ENCODE assay signal across 29 mouse cellular contexts in the genomic region with DNA sequence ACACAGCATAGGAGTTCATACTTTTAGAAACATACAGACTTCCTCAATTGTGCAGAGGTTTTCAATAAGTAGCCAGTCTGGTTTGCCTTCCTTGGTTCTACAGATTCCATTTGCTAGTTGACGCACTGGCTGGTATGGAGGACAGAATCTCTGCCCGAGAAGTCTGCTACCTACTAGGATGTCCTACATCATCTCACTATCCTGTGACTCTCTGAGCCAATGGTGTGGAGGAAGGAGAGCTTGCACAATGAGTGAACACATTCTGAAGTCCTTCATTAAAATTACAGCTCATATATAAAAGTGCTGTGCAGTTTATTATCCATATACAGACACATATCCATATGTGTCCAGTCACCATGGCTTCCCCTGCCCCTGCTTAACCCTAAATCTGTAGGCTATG.
"Had no signal": no experiment of that assay in that cellular context is flagged by ENCODE, and none has a peak within 500 bp of the region (broad histone marks: within the 10 kb centered on the region; RNA-seq: fewer than 3 reads in every experiment).

No protein-coding gene starts in this region.

- H3K27me3 ChIP-seq: embryonic facial prominence, embryonic 12.5 days; embryonic facial prominence, embryonic 15.5 days; forebrain, embryonic 12.5 days; forebrain, embryonic 13.5 days; forebrain, embryonic 15.5 days had no signal

- DNase-seq: cerebellum, adult 2 months; cerebellum, adult 8-10 months; cerebellum, adult 9-10 months; cerebellum, adult 9-11 months; cerebellum, postnatal 10 days; cerebellum, postnatal 14 days; cerebellum, postnatal 25 days; cerebellum, postnatal 36 days; embryo, embryonic 11 days; forebrain, postnatal 0 days; gastrocnemius, adult 2 months; gastrocnemius, postnatal 10 days; gastrocnemius, postnatal 14 days; gastrocnemius, postnatal 25 days; gastrocnemius, postnatal 36 days; heart, adult 11 months; heart, adult 18-20 months; heart, adult 2 months had no signal

- H3K4me3 ChIP-seq: embryonic facial prominence, embryonic 12.5 days; embryonic facial prominence, embryonic 15.5 days; erythroblast, embryonic 14.5 days; forebrain, embryonic 10.5 days; forebrain, embryonic 12.5 days; forebrain, embryonic 13.5 days; forebrain, embryonic 15.5 days; gastrocnemius, adult 2 months; heart, adult 2 months; heart, embryonic 10.5 days had no signal

- H3K9ac ChIP-seq: embryonic facial prominence, embryonic 12.5 days; embryonic facial prominence, embryonic 15.5 days; forebrain, embryonic 12.5 days; forebrain, embryonic 13.5 days; forebrain, embryonic 15.5 days; forebrain, postnatal 0 days had no signal

- H3K27ac ChIP-seq: embryonic facial prominence, embryonic 12.5 days; embryonic facial prominence, embryonic 15.5 days; forebrain, embryonic 10.5 days; forebrain, embryonic 12.5 days; forebrain, embryonic 13.5 days; forebrain, embryonic 15.5 days; gastrocnemius, adult 2 months; heart, adult 2 months; heart, embryonic 10.5 days had no signal

- ATAC-seq: forebrain, embryonic 13.5 days; forebrain, embryonic 14.5 days; forebrain, embryonic 15.5 days; forebrain, embryonic 16.5 days; forebrain, postnatal 0 days had no signal

- H3K9me3 ChIP-seq: embryonic facial prominence, embryonic 12.5 days; embryonic facial prominence, embryonic 15.5 days; forebrain, embryonic 10.5 days; forebrain, embryonic 12.5 days; forebrain, embryonic 13.5 days; forebrain, embryonic 15.5 days; heart, embryonic 10.5 days had no signal

- H3K36me3 ChIP-seq: embryonic facial prominence, embryonic 12.5 days; embryonic facial prominence, embryonic 15.5 days; forebrain, embryonic 15.5 days had no signal

- H3K4me2 ChIP-seq: embryonic facial prominence, embryonic 12.5 days; embryonic facial prominence, embryonic 15.5 days; forebrain, embryonic 12.5 days; forebrain, embryonic 13.5 days; forebrain, embryonic 15.5 days; heart, embryonic 11.5 days had no signal
